In genomic region chr5:52357175-52357754, GRCm38 (mm10) we compare ENCODE assay signal across 30 mouse cellular contexts. TPM values are rescaled to one million over a fixed set of nuclear protein-coding genes. Genes with fewer than 3 reads are reported as not detected.
A peak's percentile ranks its signal among the peaks of the same experiment; 100 is the strongest.
DNase-seq lines count a peak whose midpoint lies in the region; ATAC-seq lines count a peak whose summit lies in the region.
"Had no signal": no experiment of that assay in that cellular context is flagged by ENCODE, and none has a peak within 500 bp of the region (broad histone marks: within the 10 kb centered on the region; RNA-seq: fewer than 3 reads in every experiment).

No protein-coding gene starts in this region.

- no peak overlapping the region for H3K4me2 ChIP-seq in midbrain, embryonic 11.5 days
- no peak overlapping the region for H3K4me2 ChIP-seq in intestine, embryonic 16.5 days (ENCODE audit: low read depth, low read length)
- H3K4me2 ChIP-seq in kidney, embryonic 15.5 days = no peak overlapping the region
- H3K4me2 ChIP-seq: embryonic facial prominence, embryonic 15.5 days; hindbrain, embryonic 13.5 days; liver, embryonic 12.5 days; lung, embryonic 15.5 days; midbrain, embryonic 15.5 days; neural tube, embryonic 13.5 days had no signal

- no peak overlapping the region for H3K9ac ChIP-seq in midbrain, embryonic 11.5 days (ENCODE audit: low read length)
- no peak overlapping the region for H3K9ac ChIP-seq in intestine, embryonic 16.5 days (ENCODE audit: low read depth, low read length)
- no peak overlapping the region for H3K9ac ChIP-seq in kidney, embryonic 15.5 days
- H3K9ac ChIP-seq: embryonic facial prominence, embryonic 15.5 days; hindbrain, embryonic 13.5 days; liver, embryonic 12.5 days; lung, embryonic 15.5 days; midbrain, embryonic 15.5 days; neural tube, embryonic 13.5 days had no signal

- no peaks in the 10 kb centered on the region for H3K27me3 ChIP-seq in midbrain, embryonic 11.5 days (ENCODE audit: control insufficient read depth, insufficient read depth, low read length)
- no peaks in the 10 kb centered on the region for H3K27me3 ChIP-seq in midbrain, embryonic 10.5 days (ENCODE audit: low read depth, poor library complexity, severe bottlenecking)
- H3K27me3 ChIP-seq in intestine, embryonic 16.5 days (replicated peaks; ENCODE audit: control insufficient read depth, insufficient read depth, low read length) = no peaks in the 10 kb centered on the region
- H3K27me3 ChIP-seq in kidney, embryonic 15.5 days = no peaks in the 10 kb centered on the region
- H3K27me3 ChIP-seq: CH12.LX; embryonic facial prominence, embryonic 15.5 days; hindbrain, embryonic 13.5 days; liver, embryonic 12.5 days; lung, embryonic 15.5 days; megakaryocyte, embryonic 14.5 days; midbrain, embryonic 15.5 days; neural tube, embryonic 13.5 days had no signal

- no peaks in the 10 kb centered on the region for H3K9me3 ChIP-seq in midbrain, embryonic 11.5 days (ENCODE audit: control insufficient read depth, low read length)
- no peaks in the 10 kb centered on the region for H3K9me3 ChIP-seq in midbrain, embryonic 10.5 days (replicated peaks)
- no peaks in the 10 kb centered on the region for H3K9me3 ChIP-seq in intestine, embryonic 16.5 days (ENCODE audit: control insufficient read depth, low read length)
- no peaks in the 10 kb centered on the region for H3K9me3 ChIP-seq in kidney, embryonic 15.5 days (replicated peaks)
- H3K9me3 ChIP-seq: embryonic facial prominence, embryonic 15.5 days; hindbrain, embryonic 13.5 days; liver, embryonic 12.5 days; lung, embryonic 15.5 days; midbrain, embryonic 15.5 days; neural tube, embryonic 13.5 days had no signal

- no peaks in the 10 kb centered on the region for H3K4me1 ChIP-seq in midbrain, embryonic 11.5 days (ENCODE audit: control insufficient read depth, insufficient read depth, low read length)
- peaks cover 10% of the 10 kb centered on the region for H3K4me1 ChIP-seq in midbrain, embryonic 10.5 days
- H3K4me1 ChIP-seq in intestine, embryonic 16.5 days (ENCODE audit: control insufficient read depth, insufficient read depth, low read length) = peaks cover 19% of the 10 kb centered on the region
- peaks cover 7% of the 10 kb centered on the region; the same call in 1 of the 2 replicates for H3K4me1 ChIP-seq in kidney, embryonic 15.5 days
- H3K4me1 ChIP-seq: megakaryocyte, embryonic 14.5 days had no signal

- DNase-seq in midbrain, embryonic 11.5 days (ENCODE audit: low spot score, missing footprints) = peak; percentile 70
- no peak for DNase-seq in midbrain, embryonic 10.5 days (ENCODE audit: low spot score)
- peak; percentile 32 to 48 for DNase-seq in kidney, postnatal 4 days
- no peak for DNase-seq in right cerebral cortex, adult 2 months (ENCODE audit: low spot score in 2 of 2)
- no peak for DNase-seq in retina, embryonic 14.5 days (ENCODE audit: low spot score)
- DNase-seq in adrenal gland, postnatal 14 days = no peak
- DNase-seq: adrenal gland, postnatal 25 days; B cell, adult 2 months; cerebellum, adult 8-10 months; gastrocnemius, postnatal 14 days; heart, adult 2 months; left cerebral cortex, postnatal 4 days; lung, postnatal 36 days; right cerebral cortex, adult 18-20 months; thymus, adult 18-20 months; thymus, postnatal 4 days had no signal

- H3K36me3 ChIP-seq in midbrain, embryonic 11.5 days (ENCODE audit: control insufficient read depth, insufficient read depth, low read length) = no peaks in the 10 kb centered on the region
- no peaks in the 10 kb centered on the region for H3K36me3 ChIP-seq in midbrain, embryonic 10.5 days
- no peaks in the 10 kb centered on the region for H3K36me3 ChIP-seq in intestine, embryonic 16.5 days (ENCODE audit: control insufficient read depth, insufficient read depth, low read length)
- H3K36me3 ChIP-seq in kidney, embryonic 15.5 days = no peaks in the 10 kb centered on the region
- H3K36me3 ChIP-seq: embryonic facial prominence, embryonic 15.5 days; G1E; hindbrain, embryonic 13.5 days; liver, embryonic 12.5 days; lung, embryonic 15.5 days; midbrain, embryonic 15.5 days; neural tube, embryonic 13.5 days had no signal

- 71% methylated on average over 9 of the region's 9 CpGs for WGBS in midbrain, embryonic 11.5 days
- 80% methylated on average over 9 of the region's 9 CpGs for WGBS in midbrain, embryonic 10.5 days
- WGBS in intestine, embryonic 16.5 days = 43% methylated on average over 9 of the region's 9 CpGs
- 47% methylated on average over 9 of the region's 9 CpGs for WGBS in kidney, embryonic 15.5 days

- H3K4me3 ChIP-seq in midbrain, embryonic 11.5 days (ENCODE audit: low read depth, low read length) = no peak overlapping the region
- no peak overlapping the region for H3K4me3 ChIP-seq in midbrain, embryonic 10.5 days
- no peak overlapping the region for H3K4me3 ChIP-seq in intestine, embryonic 16.5 days (ENCODE audit: low read length)
- H3K4me3 ChIP-seq in kidney, embryonic 15.5 days (replicated peaks) = no peak overlapping the region
- H3K4me3 ChIP-seq: embryonic facial prominence, embryonic 15.5 days; heart, adult 2 months; hindbrain, embryonic 13.5 days; liver, embryonic 12.5 days; lung, embryonic 15.5 days; megakaryocyte, embryonic 14.5 days; midbrain, embryonic 15.5 days; neural tube, embryonic 13.5 days had no signal

- ATAC-seq in midbrain, embryonic 11.5 days (ENCODE audit: low FRiP score) = no peak
- peak; percentile 62 for ATAC-seq in intestine, embryonic 16.5 days
- ATAC-seq in kidney, embryonic 15.5 days (replicated peaks; ENCODE audit: low FRiP score) = peak; percentile 35; the same call in 1 of the 2 replicates
- ATAC-seq: activated CD4-positive, CD25-positive, alpha-beta regulatory T cell, adult 4 months; forebrain, embryonic 14.5 days; liver, embryonic 12.5 days; midbrain, embryonic 15.5 days had no signal

- no peak overlapping the region for H3K27ac ChIP-seq in midbrain, embryonic 11.5 days (ENCODE audit: low read depth, low read length)
- H3K27ac ChIP-seq in midbrain, embryonic 10.5 days (replicated peaks) = no peak overlapping the region
- peak overlapping the region; percentile 65 for H3K27ac ChIP-seq in intestine, embryonic 16.5 days (ENCODE audit: low read length)
- H3K27ac ChIP-seq in kidney, embryonic 15.5 days = peak overlapping the region; percentile 2; the same call in 1 of the 2 replicates
- H3K27ac ChIP-seq: embryonic facial prominence, embryonic 15.5 days; heart, adult 2 months; hindbrain, embryonic 13.5 days; liver, embryonic 12.5 days; lung, embryonic 15.5 days; midbrain, embryonic 15.5 days; neural tube, embryonic 13.5 days had no signal

RNA-seq across cellular contexts. Expression of gene Sod3, which starts 6.3 kb away (rescaled TPM):
- 0.74 and 0.75 TPM in 2 replicates for polyA plus RNA-seq in midbrain, embryonic 11.5 days (2014; fragmentation: Nextera tagmentation; extraction: Ambion mirVana)
- 0.90 and 0.97 TPM in 2 replicates for polyA plus RNA-seq in midbrain, embryonic 10.5 days (2016; fragmentation: Nextera tagmentation; extraction: Ambion mirVana)
- polyA plus RNA-seq in intestine, embryonic 16.5 days (2015; fragmentation: Nextera tagmentation; extraction: Ambion mirVana) = 1.6 TPM in 2 replicates
- polyA plus RNA-seq in kidney, embryonic 15.5 days (2015; fragmentation: Nextera tagmentation; extraction: Ambion mirVana) = 11.9 and 13.5 TPM in 2 replicates
- total RNA-seq in adrenal gland, postnatal 14 days (2021) = 99.4 and 116 TPM in 2 replicates
- total RNA-seq: CH12.LX; common myeloid progenitor, adult 5-6 weeks had no signal
- polyA plus RNA-seq: G1E had no signal

Comparison
In these comparisons a context has a peak if more than half of its experiments do, and no peak if none do; other contexts are left out.
1. DNase-seq: peak in midbrain, embryonic 11.5 days (single experiment) and kidney, postnatal 4 days (2 of 2); none in midbrain, embryonic 10.5 days (single experiment), right cerebral cortex, adult 2 months (0 of 2), retina, embryonic 14.5 days (single experiment) and adrenal gland, postnatal 14 days (single experiment).
2. H3K27ac ChIP-seq: peak in intestine, embryonic 16.5 days (single experiment) and kidney, embryonic 15.5 days (single experiment); none in midbrain, embryonic 11.5 days (single experiment) and midbrain, embryonic 10.5 days (single experiment).